Mouse (Mus musculus) MEL (cell line): ENCODE measurements around the gene Otud5.

Source experiments
- CTCF ChIP-seq, 3 experiments: IDR thresholded peaks in 2 of 3; conservative IDR thresholded peaks in 1 of 3; 2 replicates each; pipeline ENCODE4 v1.5.1; 2011 to 2012; ENCODE audit warnings: low read length in 3 of 3, low read depth in 2 of 3, mild to moderate bottlenecking in 2 of 3, improper control_type of control experiment in 1 of 3, inconsistent platforms in 1 of 3, mixed read lengths in 1 of 3, moderate library complexity in 1 of 3; ENCODE audit not compliant: control insufficient read depth in 1 of 3, insufficient read depth in 1 of 3, poor library complexity in 1 of 3, severe bottlenecking in 1 of 3
- E2F4 ChIP-seq: IDR thresholded peaks from 2 replicates; pipeline ENCODE4 v1.6.1; 2011; ENCODE audit warnings: low read depth, low read length, improper control_type of control experiment, borderline replicate concordance
- EP300 ChIP-seq, 2 experiments: IDR thresholded peaks; 2 replicates each; pipeline ENCODE4 v1.6.1; 2011; ENCODE audit warnings: improper control_type of control experiment in 2 of 2, low read length in 2 of 2, low read depth in 1 of 2, mild to moderate bottlenecking in 1 of 2
- ETS1 ChIP-seq: IDR thresholded peaks from 2 replicates; pipeline ENCODE4 v1.6.1; 2012; ENCODE audit warnings: low read depth, mild to moderate bottlenecking, inconsistent platforms, low read length, improper control_type of control experiment, moderate library complexity
- GATA1 ChIP-seq: IDR thresholded peaks from 2 replicates; pipeline ENCODE4 v1.6.1; 2011; ENCODE audit warnings: low read depth, low read length, improper control_type of control experiment
- HCFC1 ChIP-seq: IDR thresholded peaks from 2 replicates; pipeline ENCODE4 v1.6.1; 2012; ENCODE audit warnings: low read depth, mild to moderate bottlenecking, inconsistent platforms, low read length, improper control_type of control experiment, moderate library complexity
- JUND ChIP-seq: IDR thresholded peaks from 2 replicates; pipeline ENCODE4 v1.6.1; 2011; ENCODE audit warnings: low read depth, mild to moderate bottlenecking, improper control_type of control experiment, low read length
- MAFK ChIP-seq: IDR thresholded peaks from 2 replicates; pipeline ENCODE4 v1.6.1; 2011; ENCODE audit warnings: low read depth, mild to moderate bottlenecking, low read length, improper control_type of control experiment, borderline replicate concordance
- POLR2A ChIP-seq, 2 experiments: IDR thresholded peaks; 2 replicates each; pipeline ENCODE4 v1.6.1; 2011 to 2012; ENCODE audit warnings: low read length in 2 of 2, mild to moderate bottlenecking in 2 of 2, control low read depth in 1 of 2, improper control_type of control experiment in 1 of 2, low read depth in 1 of 2, moderate library complexity in 1 of 2; ENCODE audit not compliant: control insufficient read depth in 1 of 2, insufficient read depth in 1 of 2, poor library complexity in 1 of 2
- RAD21 ChIP-seq: IDR thresholded peaks from 2 replicates; pipeline ENCODE4 v1.6.1; 2011; ENCODE audit warnings: mild to moderate bottlenecking, low read depth, low read length, improper control_type of control experiment
- RCOR1 ChIP-seq: IDR thresholded peaks from 2 replicates; pipeline ENCODE4 v1.6.1; 2012; ENCODE audit warnings: low read depth, mild to moderate bottlenecking, inconsistent platforms, low read length, improper control_type of control experiment
- TAL1 ChIP-seq: IDR thresholded peaks from 2 replicates; pipeline ENCODE4 v1.6.1; 2012; ENCODE audit warnings: mild to moderate bottlenecking, inconsistent platforms, low read length, moderate library complexity, mixed read lengths
- UBTF ChIP-seq: IDR thresholded peaks from 2 replicates; pipeline ENCODE4 v1.6.1; 2012; ENCODE audit warnings: low read depth, mild to moderate bottlenecking, inconsistent platforms, low read length, improper control_type of control experiment, moderate library complexity, borderline replicate concordance; ENCODE audit not compliant: insufficient read depth

GRCm38 (mm10) chrX:7879819-7880218, 38.7 kb downstream of the Otud5 start:
- TF ChIP-seq UBTF (no peak), GATA1 (no peak), RAD21 (peak; percentile 62), CTCF (IDR thresholded peaks at IDR 0.05 in 2 of 3, conservative IDR thresholded peaks at IDR 0.05 in 1 of 3; ENCODE audit: control insufficient read depth in 1 of 3, insufficient read depth in 1 of 3, low read depth in 2 of 3, low read length in 3 of 3, poor library complexity in 1 of 3, severe bottlenecking in 1 of 3) (peak in 2 of 3 experiments; percentile 72 to 74; a peak in 5 of 6 replicates), TAL1 (no peak), MAFK (no peak), EP300 (IDR thresholded peaks at IDR 0.05; ENCODE audit: low read depth in 1 of 2, low read length in 2 of 2) (no peak), E2F4 (no peak), HCFC1 (no peak), POLR2A (IDR thresholded peaks at IDR 0.05; ENCODE audit: control insufficient read depth in 1 of 2, insufficient read depth in 1 of 2, low read depth in 1 of 2, low read length in 2 of 2, poor library complexity in 1 of 2) (no peak), ETS1 (no peak), RCOR1 (no peak), JUND (no peak)
